Mouse (Mus musculus) cerebellum, adult 2 months (tissue): ENCODE measurements around the gene Tm4sf4.

ENCODE experiments used
- CTCF ChIP-seq: fragments of 200-500 bp; IDR thresholded peaks from 2 replicates; pipeline ENCODE4 v1.5.1; 2011; ENCODE audit warnings: low read depth, mild to moderate bottlenecking, control low read depth, low read length, moderate library complexity, borderline replicate concordance; ENCODE audit not compliant: insufficient read depth
- POLR2A ChIP-seq: fragments of 200-500 bp; IDR thresholded peaks from 2 replicates; pipeline ENCODE4 v1.6.1; 2011; ENCODE audit warnings: low read length, control low read depth, borderline replicate concordance; ENCODE audit not compliant: insufficient read depth

- TF ChIP-seq POLR2A (no peak), CTCF (no peak)
Observed at GRCm38 (mm10) chr3:57420233-57420632, 4.9 kb upstream of the Tm4sf4 start.
